Mouse (Mus musculus): ENCODE results near the gene Ank. TPM values are rescaled to one million over a fixed set of nuclear protein-coding genes. Genes with fewer than 3 reads are reported as not detected.
A peak's percentile ranks its signal among the peaks of the same experiment; 100 is the strongest.
"Not testable (repeated sequence)": the region's sequence is repeated elsewhere in the genome, so short reads cannot be mapped to it uniquely, and the experiment has no call there.

The Ank gene
- total RNA-seq, 2 experiments from 2014 or later = 12.7 to 46.5 TPM

DNA sequence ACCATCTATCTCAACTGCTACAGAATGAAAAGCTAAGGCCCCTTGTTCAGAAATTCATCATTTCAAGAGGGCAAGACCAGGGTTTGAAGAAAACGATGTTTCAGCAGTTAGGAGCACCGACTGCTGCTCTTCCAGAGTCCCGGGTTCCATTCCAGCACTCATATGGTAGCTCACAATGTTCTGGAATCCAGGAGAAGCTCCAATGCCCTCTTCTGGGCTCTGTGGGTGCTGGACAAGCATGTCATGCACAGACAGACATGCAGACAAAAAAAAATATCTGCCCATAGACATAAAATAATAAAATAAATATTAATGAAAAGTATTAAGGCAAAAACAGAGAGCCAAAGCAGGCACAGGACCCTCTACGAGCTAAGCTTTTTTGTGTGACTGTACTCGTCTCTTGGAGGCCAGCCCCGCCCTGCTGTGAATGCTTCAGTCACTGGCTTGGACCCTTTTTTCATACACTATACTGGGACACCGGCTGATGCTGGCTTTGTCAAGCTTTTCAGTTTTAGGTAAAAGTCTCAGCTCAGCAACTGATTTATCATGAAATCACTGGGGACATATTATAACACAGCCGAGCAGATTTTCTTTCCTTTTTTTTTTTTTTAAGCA, 979 bp upstream of the Ank start:
- no peak for ATAC-seq (ENCODE audit: poor library complexity, severe bottlenecking)

- ATAC-seq (ENCODE audit: poor library complexity, severe bottlenecking) = no peak
Observed at GRCm38 (mm10) chr15:27467081-27467491, 609 bp downstream of the Ank start.

DNA sequence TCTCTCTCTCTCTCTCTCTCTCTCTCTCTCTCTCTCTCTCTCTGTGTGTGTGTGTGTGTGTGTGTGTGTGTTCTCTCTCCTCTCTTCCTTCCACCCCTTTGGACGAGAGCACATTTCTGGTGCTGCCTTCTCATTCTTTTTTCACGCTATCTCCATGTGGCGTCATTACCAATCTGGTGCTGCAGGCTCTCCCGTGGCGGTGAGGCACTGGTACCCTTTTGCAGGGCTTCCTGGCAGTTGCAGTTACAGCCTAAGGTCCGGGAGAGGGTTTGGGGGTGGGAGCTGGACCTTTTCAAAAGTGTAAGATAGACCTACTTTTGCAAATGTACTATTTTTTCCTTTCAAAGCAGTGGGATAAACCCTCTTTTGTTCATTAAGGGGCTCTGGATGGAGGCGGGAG, 1.2 kb downstream of the Ank start:
- ATAC-seq (ENCODE audit: poor library complexity, severe bottlenecking) = no peak

DNA sequence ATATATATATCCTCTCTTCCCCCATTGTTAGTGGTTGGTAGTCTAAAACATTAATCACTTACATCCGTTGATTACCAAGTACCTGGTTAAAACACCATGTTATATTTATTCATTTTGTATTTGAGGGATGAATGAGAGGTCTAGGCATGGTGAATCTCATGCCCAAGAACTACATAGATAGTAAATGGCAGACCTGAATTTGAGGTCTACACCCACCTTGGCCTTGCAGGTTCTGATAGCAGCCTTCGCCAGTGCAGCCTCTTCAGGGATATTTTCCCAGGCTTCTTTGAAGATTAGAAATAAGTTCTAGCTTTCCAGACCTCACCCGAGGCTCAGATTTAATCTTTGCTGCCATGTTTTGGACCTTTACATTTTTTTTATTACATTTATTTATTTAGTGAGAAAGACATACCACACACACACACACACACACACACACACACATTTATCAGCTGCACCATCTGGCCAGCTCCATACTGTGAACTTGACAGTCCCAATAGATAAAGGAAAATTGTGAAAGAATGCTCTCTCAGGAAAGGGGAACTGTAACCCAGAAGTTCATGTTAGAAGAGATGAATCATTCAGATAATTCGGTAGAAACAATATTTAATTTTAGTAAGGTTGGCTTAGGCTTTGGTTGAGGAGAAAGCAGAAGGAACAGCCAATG, 2.5 kb downstream of the Ank start:
- peak; percentile 61 for ATAC-seq (ENCODE audit: poor library complexity, severe bottlenecking)

DNA sequence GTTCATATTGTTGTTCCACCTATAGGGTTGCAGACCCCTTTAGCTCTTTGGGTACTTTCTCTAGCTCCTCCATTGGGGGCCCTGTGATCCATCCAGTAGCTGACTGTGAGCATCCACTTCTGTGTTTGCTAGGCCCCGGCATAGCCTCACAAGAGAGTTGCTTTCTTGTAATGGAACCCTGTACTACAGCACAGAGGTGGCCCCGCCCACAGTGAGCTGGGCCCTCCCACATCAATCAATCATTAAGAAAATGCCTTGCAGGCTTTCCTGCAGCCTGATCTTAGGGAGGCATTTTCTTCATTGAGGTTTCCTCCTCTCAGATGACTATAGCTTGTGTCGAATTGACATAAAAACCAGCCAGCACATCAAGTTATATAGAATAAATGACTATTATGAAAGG, 3.9 kb downstream of the Ank start:
- not testable (repeated sequence) for ATAC-seq (ENCODE audit: poor library complexity, severe bottlenecking)

DNA sequence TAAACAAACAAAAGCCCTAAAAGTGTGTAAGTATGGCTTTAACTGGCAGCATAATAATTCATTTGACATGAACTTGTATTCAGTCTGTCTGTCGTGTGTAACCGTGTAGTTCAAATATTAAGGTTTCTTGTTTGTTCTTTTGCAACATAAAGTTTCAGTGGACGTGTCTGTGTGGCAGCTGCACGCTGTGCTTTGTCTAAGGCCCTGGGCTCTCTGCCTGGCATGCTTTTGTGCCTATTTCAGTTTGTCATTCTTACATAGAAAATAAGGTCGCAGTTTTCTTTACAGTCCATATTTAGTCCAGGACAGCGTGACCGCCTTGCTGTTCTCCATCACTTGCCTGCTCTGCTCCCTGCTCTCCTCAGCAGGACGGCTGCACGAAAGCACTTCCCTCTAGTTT, 5.8 kb downstream of the Ank start:
- ATAC-seq (ENCODE audit: poor library complexity, severe bottlenecking) = no peak

DNA sequence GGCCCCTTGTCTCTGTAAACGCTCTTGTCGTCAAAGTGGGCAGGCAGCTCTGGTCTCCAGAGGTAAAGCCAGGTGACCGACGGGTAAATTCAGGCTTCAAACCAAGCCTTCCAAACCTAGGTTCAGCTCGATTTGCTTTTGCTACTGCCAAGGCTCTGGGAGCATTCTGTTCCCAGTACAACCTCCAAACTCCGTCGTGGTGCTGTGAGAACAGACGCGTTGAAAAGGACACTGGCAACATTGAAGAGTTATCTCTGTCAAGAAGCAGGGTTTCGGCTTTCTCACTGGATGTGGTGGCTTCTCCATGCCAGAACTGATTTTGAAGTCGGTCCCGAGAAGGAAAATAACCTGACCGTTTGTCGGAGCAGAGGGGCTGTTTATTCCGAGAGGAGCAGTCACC, 9.5 kb downstream of the Ank start:
- ATAC-seq (ENCODE audit: poor library complexity, severe bottlenecking) = no peak

DNA sequence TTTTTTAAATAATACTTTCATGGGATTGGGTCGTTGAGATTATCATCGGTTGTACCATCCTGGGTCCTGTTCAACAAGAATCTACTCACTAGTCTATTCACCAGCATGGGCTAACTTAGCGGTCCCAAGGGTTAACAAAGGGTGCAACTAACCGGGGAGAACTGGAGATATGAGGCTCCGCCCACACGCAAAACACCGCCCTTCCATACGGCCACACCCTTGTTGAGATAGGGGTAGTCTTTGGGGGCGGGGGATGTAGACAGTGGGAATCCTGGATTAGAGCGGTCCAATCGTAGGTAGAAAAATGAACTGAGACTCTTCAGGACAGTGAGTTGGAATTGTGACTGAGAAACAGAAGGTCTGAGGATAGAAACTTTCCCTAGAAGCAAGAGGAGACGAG, 10.2 kb downstream of the Ank start:
- no peak for ATAC-seq (ENCODE audit: poor library complexity, severe bottlenecking)

- 0 out of 2 replicates have a peak, but pooled peaks have one; percentile 6 for ATAC-seq (ENCODE audit: poor library complexity, severe bottlenecking)
Observed at GRCm38 (mm10) chr15:27477159-27477558, 10.7 kb downstream of the Ank start.

DNA sequence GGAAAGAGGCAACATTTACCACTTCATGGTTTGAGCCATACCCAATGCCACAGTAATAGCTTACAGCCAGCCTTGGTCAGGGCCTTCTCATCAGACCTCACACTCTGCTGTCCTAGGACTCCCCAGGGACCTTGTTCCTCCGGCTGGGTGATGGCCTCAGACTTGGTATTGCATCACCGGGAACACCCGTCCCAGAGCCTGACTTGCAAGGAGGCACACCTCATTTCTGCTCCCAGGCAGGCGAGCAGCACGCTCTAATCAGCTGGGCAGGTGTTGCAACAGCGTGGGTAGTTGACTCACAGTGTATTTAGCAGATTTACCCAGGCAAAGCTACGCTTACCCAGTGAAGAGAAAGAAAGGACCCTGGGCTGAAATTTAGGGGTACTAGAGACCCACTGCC, 11.2 kb downstream of the Ank start:
- ATAC-seq (ENCODE audit: poor library complexity, severe bottlenecking) = peak; percentile 90

- no peak for ATAC-seq (ENCODE audit: poor library complexity, severe bottlenecking)
Observed at GRCm38 (mm10) chr15:27480333-27481015, 14.0 kb downstream of the Ank start.

GRCm38 (mm10) chr15:27481956-27482355, 15.5 kb downstream of the Ank start:
- ATAC-seq (ENCODE audit: poor library complexity, severe bottlenecking) = no peak

GRCm38 (mm10) chr15:27483183-27483582, 16.7 kb downstream of the Ank start:
- no peak for ATAC-seq (ENCODE audit: poor library complexity, severe bottlenecking)

- no peak for ATAC-seq (ENCODE audit: poor library complexity, severe bottlenecking)
Observed at GRCm38 (mm10) chr15:27485567-27486278, 19.2 kb downstream of the Ank start.

- ATAC-seq (ENCODE audit: poor library complexity, severe bottlenecking) = no peak
Observed at GRCm38 (mm10) chr15:27486279-27486618, 19.8 kb downstream of the Ank start.

- ATAC-seq (ENCODE audit: poor library complexity, severe bottlenecking) = no peak
Observed at GRCm38 (mm10) chr15:27487059-27487458, 20.6 kb downstream of the Ank start.

DNA sequence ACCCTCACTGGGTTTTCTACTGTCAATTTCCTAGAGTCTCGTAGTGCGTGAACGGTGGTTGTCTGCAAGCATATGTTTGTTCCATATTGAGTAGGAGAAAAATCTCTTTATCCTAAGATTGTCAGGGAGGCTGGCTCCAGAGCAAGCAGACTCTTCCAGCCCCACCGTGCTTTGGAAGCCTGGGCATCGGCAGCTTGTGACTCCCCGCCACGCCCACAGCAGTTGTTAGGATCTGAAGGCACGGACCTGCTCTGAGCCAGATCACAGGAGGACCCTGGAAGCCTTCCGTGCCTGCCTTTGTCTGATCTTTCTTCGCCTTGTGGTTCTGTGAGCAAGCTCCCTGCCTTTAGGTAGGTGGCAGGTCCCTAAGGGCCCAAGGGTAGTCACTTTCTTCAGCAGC, 21.6 kb downstream of the Ank start:
- no peak for ATAC-seq (ENCODE audit: poor library complexity, severe bottlenecking)

- no peak for ATAC-seq (ENCODE audit: poor library complexity, severe bottlenecking)
Observed at GRCm38 (mm10) chr15:27490676-27491075, 24.2 kb downstream of the Ank start.

DNA sequence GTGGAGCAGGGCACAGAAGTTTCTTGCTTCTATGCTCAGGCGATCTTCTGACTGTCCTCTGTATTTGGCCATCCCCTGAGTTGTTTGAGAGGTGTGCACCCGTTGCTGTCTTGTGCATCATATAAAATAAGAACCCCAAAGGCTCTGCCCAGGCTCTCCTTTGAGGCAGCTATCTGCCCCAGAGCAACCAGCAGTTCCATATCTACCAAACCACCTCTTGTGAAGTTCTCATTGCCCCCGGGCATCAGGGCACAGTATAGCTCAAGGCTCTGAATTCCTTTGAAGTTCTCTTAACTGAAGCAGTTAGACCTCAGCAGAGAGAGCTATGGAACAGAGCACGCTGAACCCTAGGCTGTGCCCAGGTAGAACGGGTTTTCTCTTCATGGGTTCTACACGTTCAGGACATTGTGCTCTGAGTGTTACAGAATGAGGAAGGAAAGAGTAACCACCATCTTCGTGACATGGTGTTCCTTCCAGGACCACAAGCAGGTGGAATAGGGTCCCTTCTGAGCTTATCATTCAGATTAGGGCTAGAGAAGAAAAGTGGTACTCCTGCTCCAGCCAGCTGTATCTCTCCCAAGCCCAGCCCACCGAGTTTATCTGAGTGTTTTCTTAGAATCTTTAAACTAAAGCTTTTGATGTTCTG, 25.1 kb downstream of the Ank start:
- peak; percentile 30; the same call in 1 of the 2 replicates for ATAC-seq (ENCODE audit: poor library complexity, severe bottlenecking)

DNA sequence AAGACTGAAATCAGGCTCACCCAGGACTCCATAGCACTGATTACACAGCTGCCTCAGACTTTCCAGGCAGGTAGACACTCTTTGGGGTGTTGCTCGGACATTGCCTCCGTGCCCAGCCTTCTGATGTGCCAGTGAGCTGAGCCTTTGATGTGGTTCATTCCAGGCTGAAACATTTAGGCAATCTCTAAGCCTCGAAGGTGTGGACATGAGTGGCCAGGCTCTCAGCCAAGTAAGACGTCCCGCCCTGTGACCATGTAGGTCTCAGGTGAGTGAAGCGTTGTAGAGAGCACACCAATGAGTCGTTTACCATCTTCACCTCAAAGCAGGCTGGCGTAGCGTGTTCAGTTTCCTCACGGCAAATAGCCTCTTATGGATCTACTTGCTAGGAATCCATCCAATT, 25.7 kb downstream of the Ank start:
- ATAC-seq (ENCODE audit: poor library complexity, severe bottlenecking) = no peak

DNA sequence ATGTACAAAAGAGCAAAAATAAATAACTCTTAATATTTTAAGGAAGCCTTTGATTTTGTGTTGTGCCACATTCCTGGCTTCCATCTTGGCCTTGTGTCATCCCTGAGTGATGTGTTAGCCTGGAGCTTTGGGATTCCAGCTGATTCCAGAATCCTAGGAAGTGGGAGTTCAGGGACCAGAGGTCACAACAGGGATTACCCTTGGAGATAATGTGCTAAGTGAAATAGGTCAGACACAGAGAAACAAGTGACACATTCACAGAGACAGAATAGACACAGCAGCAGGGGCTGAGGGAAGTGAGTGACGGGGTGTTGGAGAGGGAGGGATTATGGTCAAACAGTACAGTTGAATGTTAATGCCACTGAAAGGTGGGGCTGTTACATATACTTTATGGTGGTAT, 26.3 kb downstream of the Ank start:
- no peak for ATAC-seq (ENCODE audit: poor library complexity, severe bottlenecking)

All from megakaryocyte, adult 5-6 weeks (primary cell).